Mouse (Mus musculus): ENCODE results near the gene Gpatch8.

DNA sequence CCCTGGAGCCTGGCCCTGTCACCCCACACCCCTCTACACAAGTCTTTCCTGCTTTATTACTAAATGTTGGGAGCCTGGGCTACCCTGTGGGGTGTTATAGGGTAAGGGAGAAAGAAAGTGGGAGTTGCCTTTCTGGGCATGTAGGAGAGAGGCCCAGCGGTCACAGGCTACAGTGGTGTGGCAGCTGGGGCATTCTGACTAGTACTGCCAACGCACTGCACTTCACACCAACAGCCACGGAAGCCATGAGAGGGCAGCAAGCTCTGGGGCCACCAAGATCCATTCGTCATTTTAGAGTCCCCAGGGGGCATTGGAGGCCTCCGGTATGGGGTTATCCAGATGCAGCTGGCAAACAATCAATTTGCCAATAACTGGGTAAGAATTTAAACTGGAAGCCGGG, 114.1 kb downstream of the Gpatch8 start:
- TF ChIP-seq GATA1 (IDR thresholded peaks at IDR 0.05; ENCODE audit: low read length) (no peak), TAL1 (IDR thresholded peaks at IDR 0.05; ENCODE audit: low read length) (no peak)
